Mouse (Mus musculus) adrenal gland, postnatal 4 days (tissue): ENCODE data around the gene Cd109. TPM values are rescaled to one million over a fixed set of nuclear protein-coding genes. Genes with fewer than 3 reads are reported as not detected.

Experiments used
- DNase-seq, 2 experiments: peaks; one replicate each; pipeline ENCODE4 v3.0.0; 2021 to 2022; ENCODE audit warnings: low spot score in 2 of 2, mixed read lengths in 2 of 2
- long read RNA-seq, 2 experiments: library from polyadenylated mRNA; stranded (forward); transcript quantifications; one replicate each; pipeline ENCODE4 v2.0.0; 2021
- total RNA-seq, 2 experiments: library from RNA; stranded (reverse); gene quantifications; 2 replicates each; pipeline ENCODE4 v1.2.3; 2021

Gene Cd109
- 1 to 10 TPM; 3.3 to 4.0 TPM for total RNA-seq
- long read RNA-seq, experiment 1: 0 reads
- long read RNA-seq, experiment 2, full-length matches to known transcripts: 1 of 1 reads
- long read RNA-seq, experiment 2, partial matches to known transcripts: 0 of 1 reads
- long read RNA-seq, experiment 2, other reads (novel, unspliced or antisense): 0 of 1 reads

DNA sequence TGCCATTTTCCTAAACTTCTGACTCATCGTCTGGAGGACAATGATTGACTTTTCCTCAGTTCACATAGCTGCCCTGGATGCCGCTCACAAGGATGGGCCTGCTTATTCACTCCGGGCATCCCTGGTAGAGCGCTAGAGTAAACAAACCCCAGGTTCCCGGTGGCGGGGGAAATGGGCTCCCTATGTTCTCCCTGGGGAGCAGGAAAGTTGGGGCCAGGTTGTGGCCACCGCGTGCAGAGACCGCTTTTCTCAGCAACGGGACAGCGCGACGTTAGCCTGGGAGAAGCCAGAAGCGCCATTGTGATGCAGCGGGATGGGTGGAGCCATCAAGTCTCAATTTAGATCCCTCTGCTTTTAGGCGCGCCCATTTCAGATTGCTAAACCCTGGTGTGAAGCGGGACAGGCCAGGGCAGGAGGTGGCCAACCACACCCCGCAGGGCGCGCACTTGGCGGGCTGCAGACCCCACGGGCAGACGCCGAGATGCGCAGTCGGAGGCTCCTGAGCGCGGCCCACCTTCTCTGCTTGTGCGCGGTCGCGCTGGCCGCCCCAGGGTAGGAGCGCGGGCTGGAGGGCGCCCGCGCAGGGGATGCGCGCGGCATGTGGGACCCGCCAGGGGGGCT lies at the start of gene Cd109:
Gene Cd109, plus strand, starts transcription at position 146 of the 621 bp plus-strand sequence.
- DNase-seq: no peak

DNA sequence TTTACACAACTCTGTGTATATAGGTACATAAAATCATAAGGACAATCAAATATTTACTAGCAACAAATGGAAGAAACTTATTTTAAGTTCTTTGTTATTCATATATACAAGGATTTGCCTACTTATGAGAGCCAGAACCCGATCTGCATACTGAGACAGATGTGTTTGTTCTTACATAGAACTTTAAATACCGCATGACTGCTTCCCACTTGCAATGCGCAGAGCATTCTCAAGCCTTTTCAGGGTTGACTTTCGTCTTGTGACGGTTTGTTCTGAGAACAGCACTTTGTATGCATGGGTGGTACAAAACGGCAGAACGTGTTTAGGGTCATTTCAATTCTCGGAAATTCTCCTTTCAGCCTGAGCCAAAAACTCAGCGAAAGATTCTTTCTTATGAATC lies 45.4 kb upstream of the Cd109 start:
- DNase-seq: no peak

DNA sequence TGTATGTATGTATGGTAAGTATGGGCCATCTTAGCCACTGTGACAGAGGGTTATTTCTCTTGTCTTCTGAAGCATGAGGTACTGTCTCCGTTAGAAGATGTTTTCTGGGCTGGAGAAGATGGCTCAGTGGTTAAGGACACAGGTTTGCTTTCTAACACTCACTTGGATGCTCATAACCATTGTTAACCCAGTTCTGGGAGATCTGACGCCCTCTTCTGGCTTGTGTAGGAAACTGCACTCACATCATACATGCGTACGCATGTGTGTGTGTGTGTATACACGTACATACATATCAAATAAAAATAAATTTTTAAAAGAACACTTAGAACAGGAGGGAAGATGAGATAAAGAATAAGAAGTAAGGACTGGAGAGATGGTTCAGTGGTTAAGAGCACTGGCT lies 38.9 kb upstream of the Cd109 start:
- no peak for DNase-seq

DNA sequence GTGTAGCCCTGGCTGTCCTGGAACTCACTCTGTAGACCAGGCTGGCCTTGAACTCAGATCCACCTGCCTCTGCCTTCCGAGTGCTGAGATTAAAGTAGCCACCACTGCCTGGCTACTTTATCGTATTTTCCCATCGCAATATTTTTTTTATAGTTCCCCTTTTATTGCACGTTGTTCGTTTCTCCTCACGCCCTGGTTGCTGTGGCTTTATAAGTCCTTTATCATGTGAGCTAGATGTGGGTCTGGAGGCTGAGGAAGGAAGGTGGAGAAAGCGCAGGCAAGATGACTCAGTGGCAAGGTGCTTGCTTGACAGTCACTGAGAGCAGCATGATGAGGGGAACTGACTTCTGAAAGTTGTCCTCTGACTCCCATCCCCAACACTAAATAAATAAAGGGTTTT lies 36.5 kb upstream of the Cd109 start:
- DNase-seq: no peak

DNA sequence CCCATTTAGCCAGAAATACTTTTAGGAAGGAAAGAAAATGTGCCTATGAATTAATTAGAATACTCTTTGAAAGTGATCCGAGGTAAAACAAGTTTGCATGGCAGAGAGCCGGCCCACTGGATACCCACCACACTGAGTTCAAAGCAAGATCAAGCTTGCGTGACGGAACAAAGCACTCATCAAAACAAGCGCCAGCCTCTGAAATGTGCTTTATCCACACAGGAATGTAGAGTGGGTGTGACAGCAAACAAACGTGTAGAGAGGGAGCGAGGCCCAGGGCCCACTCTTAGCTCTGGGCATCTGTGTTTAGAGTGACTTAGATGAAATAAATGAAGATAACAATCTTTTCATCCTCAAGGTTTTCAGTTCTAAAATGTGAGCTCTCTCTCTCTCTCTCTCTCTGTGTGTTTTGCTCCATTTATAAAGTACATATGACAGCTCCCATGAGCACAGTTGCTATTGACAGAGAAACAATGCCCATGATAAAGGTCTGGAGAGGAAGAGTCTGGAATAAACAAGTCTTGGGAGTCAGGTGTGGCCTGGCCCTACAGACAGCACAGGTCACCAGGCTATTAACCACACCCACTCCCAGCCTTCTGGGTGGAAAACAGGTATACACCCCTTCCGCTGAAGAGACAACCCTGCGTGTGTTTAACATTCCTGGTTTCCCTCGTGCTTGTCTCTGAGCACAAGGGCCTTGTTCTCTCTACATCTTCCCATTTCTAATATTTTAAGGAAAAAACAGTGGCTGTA lies 35.5 kb upstream of the Cd109 start:
- DNase-seq: no peak

DNA sequence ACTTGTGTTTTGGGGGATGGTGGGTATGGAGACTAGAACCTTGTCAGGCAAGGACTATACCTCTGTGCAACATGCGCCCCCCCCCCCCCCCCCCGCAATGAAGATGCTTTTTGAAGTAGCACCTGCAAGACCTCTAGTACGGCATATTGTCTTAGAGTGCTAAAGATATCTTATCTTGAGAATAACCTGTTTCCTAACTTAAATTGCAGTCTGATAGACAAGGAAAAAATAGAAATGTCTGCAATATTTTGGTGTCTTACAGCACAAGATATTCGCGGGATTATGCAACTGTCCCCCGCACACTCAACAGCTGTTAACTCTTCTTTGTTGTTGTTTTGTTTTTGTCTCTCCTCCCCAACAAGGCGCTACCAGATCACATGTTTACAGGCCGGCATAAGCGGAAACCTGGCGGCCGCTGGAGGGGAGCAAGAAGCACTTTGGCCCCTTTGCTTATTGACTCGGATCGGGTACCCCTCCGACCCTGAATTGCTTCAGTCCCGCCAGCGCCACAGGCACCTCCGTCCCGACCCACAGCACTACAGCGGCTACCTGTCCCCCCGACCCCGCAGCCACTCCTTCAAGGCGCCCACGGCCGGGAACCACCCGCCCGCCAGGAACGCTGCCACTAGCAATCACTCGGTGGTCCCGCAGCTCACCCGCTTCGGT lies 28.0 kb upstream of the Cd109 start:
- DNase-seq: peak in 1 of 2 experiments; percentile 5

DNA sequence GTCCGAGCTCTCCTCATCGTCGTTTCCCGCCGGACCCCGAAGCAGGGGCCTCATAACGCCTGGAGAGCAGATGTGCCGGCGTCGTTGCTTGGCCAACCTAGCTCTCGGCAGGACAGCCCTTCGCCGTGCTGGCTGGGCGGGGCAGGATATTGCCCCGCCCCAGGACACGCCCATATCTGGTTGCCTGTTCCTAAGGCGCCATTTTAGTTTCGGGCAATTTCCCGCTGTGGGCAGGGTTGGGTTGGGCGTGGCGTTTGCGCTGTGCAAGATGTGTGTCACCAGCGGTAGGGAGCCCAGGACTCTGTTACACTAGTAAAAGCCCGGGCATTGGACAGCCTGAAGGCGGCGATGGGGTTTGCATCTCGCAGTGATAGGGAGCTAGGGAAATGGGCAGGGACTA lies 27.4 kb upstream of the Cd109 start, which contains the start of gene Slc17a5:
Gene Slc17a5, minus strand, starts transcription at position 128 of the 400 bp plus-strand sequence.
- peak; percentile 89 to 92 for DNase-seq

DNA sequence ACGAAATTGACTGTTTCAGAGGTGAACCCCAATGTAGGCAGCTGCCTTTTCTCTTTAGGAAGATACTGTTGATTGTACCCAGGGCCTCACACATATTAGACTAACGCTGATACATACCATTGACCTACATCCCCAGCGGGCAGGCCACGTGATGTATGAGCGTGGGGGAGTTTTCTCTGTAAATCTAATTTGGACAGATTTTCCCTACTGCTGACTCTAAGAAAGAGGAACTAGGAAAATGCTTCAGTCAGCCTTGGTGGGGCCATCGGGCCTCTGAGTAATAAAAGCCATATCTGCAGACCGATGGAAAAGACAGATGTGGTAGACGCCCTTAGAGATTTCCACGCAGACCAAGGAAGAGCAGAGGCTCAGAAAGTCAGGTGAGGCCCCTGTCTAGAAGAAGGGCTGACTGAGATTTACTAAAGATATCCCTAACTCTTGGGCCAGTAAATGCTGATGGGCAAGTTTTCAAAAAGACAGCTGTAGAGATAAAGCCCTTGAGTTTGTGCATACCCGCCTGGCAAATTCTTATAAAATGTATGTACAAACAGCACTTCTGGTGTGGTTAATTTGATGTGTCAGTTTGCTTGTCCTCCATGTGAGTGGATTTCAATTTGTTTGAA lies 26.8 kb upstream of the Cd109 start:
- DNase-seq: no peak

DNA sequence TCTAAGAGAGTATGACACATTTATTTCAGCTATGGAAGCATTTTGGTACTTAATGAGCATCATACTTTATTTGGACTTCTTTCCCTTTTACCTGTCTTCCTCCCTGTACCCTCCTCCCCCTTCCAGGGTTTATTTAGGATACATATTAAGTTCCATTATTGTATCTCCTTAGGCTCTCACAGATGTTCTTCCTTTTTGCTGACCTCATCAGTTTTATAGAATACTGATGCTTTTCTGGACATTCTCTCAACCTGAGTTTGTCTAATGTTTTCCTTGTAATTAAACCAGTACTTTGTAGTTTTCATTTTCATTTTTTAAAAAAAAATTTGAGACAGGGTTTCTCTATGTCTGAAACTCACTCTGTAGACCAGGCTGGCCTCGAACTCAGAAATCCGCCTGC lies 24.9 kb upstream of the Cd109 start:
- no peak for DNase-seq

DNA sequence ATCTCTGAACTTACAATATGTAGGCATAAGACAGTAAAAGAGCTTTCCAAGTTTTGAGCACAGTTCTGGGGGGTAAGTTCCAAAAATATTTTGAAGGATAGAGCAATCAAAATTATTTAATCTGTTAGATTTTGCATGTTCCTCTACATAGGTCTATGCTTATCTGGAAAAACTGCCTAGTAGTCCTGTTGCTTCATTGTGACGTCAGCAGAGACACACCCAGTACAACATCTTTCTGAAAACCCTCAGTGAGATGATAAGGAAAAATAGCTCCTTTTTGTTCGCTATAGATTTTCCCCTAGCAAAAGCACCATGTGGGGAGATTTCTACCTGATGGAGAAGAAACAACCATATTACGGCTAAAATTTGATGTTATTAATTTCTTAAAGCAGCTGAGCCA lies 20.1 kb upstream of the Cd109 start:
- DNase-seq: no peak

DNA sequence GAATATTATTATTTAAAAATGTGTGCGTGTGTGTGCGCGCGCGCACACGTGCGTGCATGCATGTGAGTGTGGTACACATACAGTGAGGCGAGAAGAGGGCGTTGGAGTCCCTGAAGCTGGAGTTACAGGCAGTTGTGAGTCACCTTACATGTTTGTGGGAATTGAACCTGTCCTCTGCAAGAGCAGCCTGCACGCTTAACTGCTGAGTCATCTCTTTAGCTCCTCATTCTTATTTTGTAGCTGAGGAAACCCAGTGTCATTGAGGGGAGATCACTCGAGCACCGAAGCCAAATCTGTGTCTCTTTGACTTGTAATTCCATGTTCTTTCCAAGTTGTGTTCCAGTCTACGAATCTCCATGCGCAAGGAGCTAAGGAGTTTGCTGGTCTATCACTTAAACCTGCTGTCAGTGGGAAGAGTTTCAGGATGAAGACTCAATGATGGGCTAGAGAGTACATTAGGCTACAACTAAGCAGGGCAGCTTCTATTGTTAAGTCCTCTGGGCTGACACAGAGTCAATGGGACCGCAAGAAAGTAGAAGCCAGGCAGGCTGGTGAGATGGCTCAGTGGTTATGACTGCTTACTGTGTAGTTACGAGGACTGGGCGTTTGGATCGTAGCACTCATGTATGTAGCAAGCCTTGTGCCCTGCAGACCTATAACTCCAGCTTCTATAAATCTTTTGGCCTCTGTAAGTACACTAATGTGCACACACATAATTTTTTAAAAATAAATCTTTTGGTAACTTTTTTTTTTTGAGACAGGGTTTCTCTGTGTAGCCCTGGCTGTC lies 19.4 kb upstream of the Cd109 start:
- DNase-seq: no peak

DNA sequence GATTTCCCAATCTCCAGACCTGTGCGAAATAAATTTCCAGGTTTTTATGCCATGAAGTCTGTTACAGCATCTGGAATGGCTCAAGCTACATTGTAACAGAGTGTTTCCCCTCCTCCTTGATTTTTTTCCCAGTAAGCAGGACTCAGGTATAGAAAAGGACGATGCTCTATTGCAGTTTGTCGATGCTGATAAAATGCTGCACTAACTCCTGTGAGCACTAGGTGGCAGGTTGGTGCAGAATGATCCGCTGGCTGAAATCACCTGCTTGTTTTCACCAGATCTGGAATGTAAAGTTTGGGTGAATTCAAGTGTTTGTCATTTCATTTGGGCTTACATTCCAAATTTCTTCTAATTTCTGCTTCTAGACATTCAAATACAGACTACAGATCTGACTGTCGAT lies 18.5 kb upstream of the Cd109 start:
- no peak for DNase-seq

DNA sequence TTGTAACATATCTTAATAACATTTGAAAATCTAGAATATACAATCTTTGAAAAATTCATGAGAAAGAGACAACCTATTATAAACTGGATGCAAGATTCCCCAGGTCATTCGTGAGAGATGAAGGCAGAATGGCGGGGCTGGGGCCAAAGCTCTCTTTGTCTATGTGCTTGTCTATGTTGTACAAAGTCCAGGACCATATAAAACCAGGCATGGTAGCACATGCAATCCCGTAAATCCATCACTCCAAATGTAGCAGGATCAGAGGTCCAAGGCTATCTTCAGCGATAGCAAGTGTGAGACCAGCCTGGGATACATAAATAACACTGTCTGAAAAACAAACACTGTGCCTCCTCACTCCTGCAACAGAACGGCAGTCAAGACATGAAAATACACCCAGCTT lies 15.4 kb upstream of the Cd109 start:
- DNase-seq: no peak

DNA sequence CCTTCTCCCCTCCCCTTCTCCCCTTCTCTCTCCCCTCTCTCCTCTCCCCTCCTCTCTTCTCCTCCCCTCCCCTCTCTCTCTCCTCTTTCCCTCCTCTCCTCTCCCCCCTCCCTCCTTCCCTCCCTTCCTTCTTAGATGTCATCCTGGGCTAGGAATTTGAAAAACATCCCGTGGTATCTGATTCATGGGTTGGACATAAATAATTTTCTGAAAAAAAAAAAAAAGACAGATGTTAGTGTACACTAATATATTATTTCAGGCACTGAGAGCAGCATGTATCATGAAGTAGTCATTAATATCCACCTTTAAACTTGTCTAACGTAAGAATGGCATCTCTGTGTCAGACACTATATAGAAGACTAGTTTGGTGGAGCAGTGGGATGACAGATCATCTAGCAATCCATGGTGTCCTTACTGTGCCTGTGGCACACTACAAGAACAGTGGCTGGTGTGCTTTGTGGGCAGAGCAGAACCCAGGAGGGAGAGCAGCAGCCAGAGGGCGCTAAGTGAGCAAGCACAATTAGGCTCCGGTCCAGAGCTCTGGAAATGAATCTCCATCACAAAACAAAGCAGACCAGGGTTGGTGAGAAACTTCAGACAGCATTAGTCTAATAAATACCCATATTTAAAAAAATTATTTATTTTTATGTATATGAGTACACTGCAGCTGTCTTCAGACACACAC lies 14.2 kb upstream of the Cd109 start:
- no peak for DNase-seq

DNA sequence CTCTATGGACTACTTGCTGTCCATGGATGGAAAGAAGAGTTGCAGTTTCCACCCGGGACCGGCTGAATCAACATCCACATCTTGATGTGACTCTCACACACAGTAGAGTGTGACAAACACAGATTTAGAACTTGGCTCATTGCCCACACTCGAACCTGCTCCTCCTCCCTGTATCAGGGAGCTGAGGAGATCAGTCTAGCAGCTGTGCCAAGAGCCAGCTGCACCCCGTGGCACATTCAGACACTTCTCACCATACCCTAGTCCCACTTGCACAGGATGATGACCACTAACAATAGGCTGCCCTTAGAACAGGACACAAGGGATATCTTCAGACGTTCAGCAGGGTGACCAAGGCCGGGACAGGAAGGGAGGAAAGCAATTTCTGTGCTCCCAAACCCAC lies 1.1 kb upstream of the Cd109 start:
- DNase-seq: no peak

DNA sequence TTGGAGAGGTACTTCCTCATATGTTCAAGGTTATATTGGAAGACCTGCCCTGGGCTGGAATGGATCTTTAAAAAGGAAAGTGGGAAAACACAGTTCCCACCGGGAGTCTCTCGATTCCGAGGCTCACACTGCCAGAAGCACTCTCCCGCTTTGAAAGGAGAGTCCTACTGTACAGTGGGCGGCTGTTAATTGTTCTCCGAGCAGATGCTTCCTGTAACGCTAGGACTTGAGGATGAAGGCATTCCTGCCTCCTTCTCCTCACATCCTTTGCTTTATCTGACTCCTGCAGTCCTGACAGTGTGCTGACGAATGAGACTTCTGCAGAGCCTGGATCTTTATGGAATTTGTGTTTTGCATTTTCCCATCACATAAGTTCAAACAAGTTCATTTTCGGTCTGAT lies 3.9 kb downstream of the Cd109 start:
- no peak for DNase-seq

DNA sequence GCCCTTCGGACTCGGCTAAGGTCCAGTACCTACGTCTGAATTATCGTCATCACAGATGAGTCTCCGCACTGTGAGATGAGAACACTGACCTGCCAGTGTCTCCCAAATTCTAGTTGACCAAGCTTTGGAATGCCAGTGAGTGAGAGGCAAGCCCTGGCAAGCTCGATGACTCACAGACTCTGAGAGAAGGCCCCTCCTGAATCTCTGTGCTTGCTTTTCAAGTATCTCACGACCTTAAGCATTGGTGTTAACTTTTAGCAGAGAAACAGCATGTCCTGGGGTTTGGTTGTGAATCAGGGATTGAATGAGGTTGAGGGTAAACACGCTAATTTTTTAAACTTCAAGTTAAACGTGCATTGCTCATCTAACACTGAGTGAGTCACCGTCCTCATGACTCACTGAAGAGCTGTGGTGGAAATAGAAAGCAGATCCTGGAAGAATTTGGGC lies 8.0 kb downstream of the Cd109 start:
- DNase-seq: no peak

DNA sequence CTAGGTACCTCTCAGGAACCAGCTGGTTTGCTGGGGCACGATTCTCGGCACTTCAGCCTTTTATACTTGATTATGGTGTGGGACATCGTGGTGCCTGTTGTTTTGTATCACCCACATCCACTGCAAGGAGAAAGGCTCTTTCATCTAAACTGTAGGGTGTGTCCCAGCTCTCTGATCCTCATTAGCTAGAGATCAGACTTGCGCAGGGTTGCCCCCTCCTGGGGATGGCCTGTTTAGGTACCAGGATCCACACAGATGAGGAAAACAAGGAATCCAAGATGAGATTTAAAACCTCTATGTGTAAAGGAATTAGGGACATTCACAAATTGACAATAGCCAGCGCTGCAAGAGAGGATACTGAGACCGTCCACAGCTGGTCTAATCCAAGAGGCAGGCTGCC lies 14.6 kb downstream of the Cd109 start:
- DNase-seq: no peak

DNA sequence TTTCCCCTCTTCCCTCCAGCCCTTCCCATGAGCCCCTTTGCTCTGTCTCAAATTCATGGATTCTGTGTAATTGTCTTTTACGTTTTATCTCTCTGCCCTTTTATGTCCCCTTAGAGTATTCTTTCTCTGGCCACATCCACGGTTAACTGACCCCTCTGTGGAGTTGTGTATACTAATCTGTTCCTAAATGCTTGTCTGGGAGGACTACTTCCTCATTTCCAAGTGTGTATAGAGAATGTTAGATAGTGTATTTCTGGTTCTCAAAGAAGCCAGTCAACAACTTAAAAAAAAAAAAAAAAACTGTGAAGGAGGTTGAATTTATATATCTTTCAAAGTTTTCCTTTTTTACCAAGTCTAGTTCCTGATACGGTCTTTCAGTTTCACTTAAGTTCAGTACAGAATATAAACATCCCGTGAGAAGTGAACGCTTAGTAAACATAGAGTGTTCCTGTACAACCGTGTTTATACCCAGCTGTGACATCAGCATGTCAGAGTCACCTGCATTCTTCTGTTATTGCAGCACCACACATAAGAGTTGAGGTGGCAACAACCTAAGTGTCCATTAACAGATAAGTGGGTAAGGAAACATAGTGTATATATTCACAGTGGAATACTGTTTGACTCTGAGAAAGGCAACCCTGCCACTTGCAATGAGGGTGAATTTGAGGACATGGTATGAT lies 16.5 kb downstream of the Cd109 start:
- no peak for DNase-seq

DNA sequence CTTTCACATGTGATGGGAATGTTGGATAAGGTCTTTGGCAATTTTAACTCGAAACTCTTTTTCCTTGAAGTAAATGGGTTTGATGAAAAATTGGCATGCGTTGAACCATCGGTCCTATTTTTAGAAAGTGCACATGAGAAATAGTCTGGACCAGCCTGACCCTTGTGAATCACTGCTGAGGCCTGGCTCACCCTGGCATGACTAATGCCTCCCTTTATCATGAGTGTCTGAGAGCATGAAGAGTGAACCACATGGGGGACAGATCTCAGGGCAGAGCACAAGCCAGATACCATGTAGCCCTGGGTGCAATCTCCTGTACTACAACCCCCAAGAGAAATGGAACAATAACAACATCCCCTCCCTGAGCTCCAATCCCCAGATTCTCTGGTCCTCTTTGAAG lies 18.6 kb downstream of the Cd109 start:
- no peak for DNase-seq
